Mouse (Mus musculus): ENCODE measurements around the gene Gm49361.

DNA sequence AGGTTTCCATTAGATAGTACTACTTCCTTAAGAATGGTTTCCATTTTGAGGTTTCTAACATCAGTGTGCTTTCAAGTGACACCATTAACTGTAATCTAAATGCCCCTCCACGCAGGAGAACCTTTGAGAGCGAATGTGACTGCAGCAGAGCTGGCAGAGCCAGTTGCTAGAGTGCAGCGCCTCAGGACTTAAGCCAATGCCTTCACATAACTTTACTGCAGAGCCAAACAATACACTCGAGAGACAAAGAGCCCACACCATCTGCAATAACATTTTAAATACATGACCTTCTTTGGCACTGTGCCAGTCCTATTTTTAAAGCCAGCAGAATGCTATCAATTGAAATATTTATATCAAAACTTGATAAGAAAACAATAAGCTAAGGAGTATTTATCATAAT is 116.3 kb downstream of the Gm49361 start:
- no peak for TF ChIP-seq CTCF (IDR thresholded peaks at IDR 0.05; ENCODE audit: control insufficient read depth, insufficient read depth, insufficient read length)
- no peak for TF ChIP-seq USF1 (IDR thresholded peaks at IDR 0.05; ENCODE audit: low read depth)
- TF ChIP-seq MAX (IDR thresholded peaks at IDR 0.05): no peak
- TF ChIP-seq MYOD1 (IDR thresholded peaks at IDR 0.05; ENCODE audit: control insufficient read depth, insufficient read length, low read depth): no peak
- no peak for TF ChIP-seq MYOG (IDR thresholded peaks at IDR 0.05; ENCODE audit: control insufficient read depth, extremely low read depth, insufficient read length)
- no peak for TF ChIP-seq CEBPB (IDR thresholded peaks at IDR 0.05; ENCODE audit: low read depth)
